Mouse (Mus musculus) ES-E14 (cell line): ENCODE data around the gene Zbed6.

Experiments
- CHD2 ChIP-seq: IDR thresholded peaks from 2 replicates; pipeline ENCODE4 v1.6.1; 2014; ENCODE audit warnings: mild to moderate bottlenecking, low read depth, low read length, inconsistent platforms
- ZC3H11A ChIP-seq: IDR thresholded peaks from 2 replicates; pipeline ENCODE4 v1.6.1; 2012; ENCODE audit warnings: low read depth, mild to moderate bottlenecking, inconsistent platforms, low read length, borderline replicate concordance
- ZNF384 ChIP-seq: IDR thresholded peaks from 2 replicates; pipeline ENCODE4 v1.6.1; 2012; ENCODE audit warnings: low read depth, low read length, inconsistent platforms

DNA sequence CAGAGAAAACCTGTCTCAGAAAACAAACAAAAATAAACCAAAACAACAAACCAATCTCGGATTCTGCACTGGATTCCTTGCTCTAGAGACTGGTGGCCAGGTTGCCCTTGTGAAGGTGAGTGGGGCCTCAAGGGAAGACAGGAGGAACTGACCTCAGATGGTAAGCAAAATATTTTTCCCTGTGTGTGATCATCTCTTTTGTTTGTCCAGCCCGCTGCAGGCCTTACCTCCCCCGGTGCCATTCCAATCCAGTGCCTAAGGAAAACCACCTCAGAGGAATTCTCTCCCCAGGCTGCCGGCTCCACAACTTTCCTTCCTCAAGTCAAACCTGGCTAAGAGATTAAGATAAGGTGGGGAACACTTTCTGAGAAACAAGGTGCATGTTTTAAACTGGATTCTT lies 31.5 kb upstream of the Zbed6 start:
- TF ChIP-seq ZNF384 = no peak
- no peak for TF ChIP-seq ZC3H11A
- TF ChIP-seq CHD2 = no peak
